Mouse (Mus musculus): ENCODE results near the gene Saysd1.
"Not testable (repeated sequence)": the region's sequence is repeated elsewhere in the genome, so short reads cannot be mapped to it uniquely, and the experiment has no call there.

The Saysd1 gene

DNA sequence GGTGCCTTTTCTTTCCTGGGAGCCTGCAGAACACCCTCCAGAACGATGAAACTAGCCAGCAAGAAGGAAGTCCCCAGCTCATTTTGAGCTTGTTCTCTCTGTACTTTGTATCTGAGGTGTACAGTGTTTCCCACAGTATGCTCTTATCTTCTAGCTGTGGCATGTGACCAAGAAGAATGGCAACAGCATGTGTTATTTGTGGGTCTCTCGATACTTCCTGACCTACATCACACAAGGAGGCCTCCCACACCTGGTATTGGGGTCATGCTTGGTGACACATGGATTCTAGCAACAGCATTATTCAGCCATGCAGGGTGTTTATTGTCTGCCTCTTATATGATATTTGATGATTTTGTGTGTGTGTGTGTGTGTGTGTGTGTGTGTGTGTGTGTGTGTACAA, 96.5 kb downstream of the Saysd1 start:
- DNase-seq (ENCODE audit: low spot score): no peak

DNA sequence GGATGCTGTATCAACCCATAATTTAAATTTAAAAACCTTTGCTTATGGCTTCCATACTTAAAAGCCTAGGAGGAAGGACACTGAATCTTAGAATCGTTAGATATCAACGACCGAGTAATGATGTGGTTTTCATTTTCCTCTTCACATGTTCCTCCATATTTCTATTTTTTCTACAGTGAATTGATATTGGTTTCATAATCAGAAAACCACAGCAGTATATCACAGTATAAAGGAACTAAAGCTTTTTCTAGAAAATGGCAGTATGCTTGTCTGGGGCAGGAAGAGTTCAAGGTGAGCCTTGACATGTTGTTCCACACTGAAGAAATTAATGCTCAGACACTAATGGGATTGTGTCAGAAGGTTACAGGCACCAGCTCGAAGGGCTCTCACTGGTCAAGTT, 97.4 kb downstream of the Saysd1 start:
- no peak for DNase-seq (ENCODE audit: low spot score)

GRCm38 (mm10) chr14:20039795-20040194, 98.5 kb downstream of the Saysd1 start:
- DNase-seq (ENCODE audit: low spot score): no peak

DNA sequence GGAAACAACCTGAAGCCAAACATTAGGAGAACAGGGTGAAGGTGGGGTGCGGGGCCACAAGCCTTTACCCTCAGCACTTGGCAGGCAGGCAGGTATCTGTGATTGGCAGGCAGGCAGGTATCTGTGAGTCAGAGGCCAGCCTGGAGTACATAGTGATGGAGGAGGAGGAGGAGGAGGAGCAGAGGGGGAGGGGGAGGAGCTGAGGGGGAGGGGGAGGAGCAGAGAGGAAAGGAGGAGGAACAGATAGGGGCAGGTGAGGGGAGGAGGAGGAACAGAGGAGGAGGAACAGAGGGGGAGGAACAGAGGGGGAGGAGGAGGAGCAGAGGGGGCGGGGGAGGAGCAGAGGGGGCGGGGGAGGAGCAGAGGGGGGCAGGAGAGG, 105.6 kb downstream of the Saysd1 start:
- DNase-seq (ENCODE audit: low spot score): no peak

DNA sequence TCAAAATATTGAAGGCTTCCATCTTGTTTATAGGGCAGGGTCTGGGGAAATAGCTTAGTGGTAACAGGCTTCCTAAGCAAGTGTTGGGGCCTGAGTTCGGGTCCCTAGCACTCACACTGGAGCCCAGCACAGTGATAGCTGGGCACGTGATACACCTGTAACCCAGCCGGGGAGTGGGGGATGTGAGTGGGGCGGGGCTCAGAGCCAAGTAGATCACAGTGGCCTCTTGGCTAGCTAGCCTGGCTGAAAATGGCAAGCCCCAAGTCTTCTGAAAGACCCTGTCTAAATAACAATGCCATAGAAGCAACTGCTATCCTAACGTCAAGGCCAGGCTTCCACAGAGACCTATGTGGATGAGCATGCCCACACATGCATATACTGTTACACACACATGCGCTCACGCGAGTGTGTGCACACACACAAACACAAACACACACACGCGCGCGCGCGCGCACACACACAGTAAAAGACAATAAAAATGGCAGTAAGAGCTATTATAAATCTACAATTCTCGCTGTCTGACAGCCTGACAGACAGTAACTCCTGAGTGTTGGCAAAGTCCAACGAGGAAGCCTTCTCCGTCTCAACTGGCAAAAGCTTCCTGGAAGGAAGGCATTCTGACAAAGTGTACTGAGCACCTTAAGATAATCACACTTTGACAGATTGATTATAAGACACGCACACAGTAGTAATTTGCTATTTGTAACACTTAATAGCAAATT, 106.2 kb downstream of the Saysd1 start:
- DNase-seq (ENCODE audit: low spot score): no peak

DNA sequence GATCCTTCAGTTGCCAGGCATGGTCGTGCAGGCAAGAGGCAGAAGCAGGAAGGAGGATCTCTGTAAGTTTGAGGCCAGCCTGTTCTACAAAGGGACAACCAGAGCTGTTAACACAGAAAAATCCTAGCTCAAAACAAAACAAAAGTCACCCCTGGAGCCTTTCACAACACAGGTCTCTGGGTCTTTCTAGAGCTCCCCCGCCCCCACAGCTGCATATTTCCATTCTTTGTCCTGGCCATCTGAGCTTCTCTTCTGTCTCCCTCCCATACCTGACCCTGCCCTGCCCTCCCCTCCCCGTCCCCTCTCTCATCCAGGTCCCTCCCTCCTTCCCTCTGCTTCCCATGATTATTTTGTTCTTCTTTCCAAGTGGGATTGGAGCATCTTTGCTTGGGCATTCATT, 108.7 kb downstream of the Saysd1 start:
- no peak for DNase-seq (ENCODE audit: low spot score)

DNA sequence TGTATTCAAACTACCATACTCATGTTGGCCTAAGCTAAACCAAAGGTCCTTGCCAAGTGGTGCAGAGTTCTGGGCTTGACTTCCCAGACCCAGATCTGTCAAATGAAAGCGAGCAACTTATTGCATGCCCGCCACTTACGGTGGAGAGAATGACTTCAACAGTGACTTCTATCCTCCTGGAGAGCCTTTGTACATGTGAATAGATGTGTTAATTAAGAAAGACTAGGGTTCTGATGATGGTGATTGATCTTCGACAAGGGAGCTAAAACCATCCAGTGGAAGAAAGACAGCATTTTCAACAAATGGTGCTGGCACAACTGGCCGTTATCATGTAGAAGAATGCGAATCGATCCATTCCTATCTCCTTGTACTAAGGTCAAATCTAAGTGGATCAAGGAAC, 110.9 kb downstream of the Saysd1 start:
- not testable (repeated sequence) for DNase-seq (ENCODE audit: low spot score)

Data from testis, postnatal 10 days (tissue).